Mouse (Mus musculus) c-Kit-positive CD71-positive TER-119-positive erythroid progenitor cells, embryonic 14.5 days (primary cell): ENCODE measurements at regions not wholly inside any gene's neighbourhood (a gene's known extent, or its start where the extent isn't known, plus 50 kb on each side); places are given as distances from the start of the nearest gene placed in this dataset.

Experiments used
- DNase-seq: peaks from one replicate; pipeline ENCODE4 v3.0.0-alpha.2; 2013; ENCODE audit warnings: low spot score

- DNase-seq = no peak
These were observed 68.3 kb upstream of the Itga4 start for GRCm38 (mm10) chr2:79186878-79187277.

GRCm38 (mm10) chr2:79188511-79189193 is 66.6 kb upstream of the Itga4 start:
- no peak for DNase-seq

DNA sequence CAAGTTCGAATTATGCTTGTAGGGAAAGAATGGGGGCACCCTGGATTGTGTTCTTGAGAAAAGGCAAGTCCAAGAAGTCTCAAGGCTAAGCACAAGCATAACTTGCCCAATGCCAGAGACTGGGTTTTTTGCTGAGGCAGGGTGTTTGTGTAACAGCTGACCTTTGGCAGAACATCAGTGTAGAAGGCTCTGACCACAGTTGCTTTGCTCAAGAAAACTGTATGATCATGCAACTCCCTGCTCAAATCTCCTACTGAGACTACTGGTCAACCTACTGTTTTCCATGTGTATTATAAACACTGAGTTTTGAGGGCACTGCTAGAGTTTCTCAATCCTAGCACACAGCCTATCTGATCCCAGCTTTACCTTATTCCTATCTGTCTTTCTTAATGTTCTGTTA is 61.4 kb upstream of the Itga4 start:
- no peak for DNase-seq

GRCm38 (mm10) chr2:79201677-79202076 is 53.5 kb upstream of the Itga4 start:
- DNase-seq = peak; percentile 10
